Mouse (Mus musculus): ENCODE data around the gene Timm44. TPM values are rescaled to one million over a fixed set of nuclear protein-coding genes. Genes with fewer than 3 reads are reported as not detected.

Gene Timm44
- total RNA-seq, 2 experiments from 2014 or later, result 67.1 to 73.9 TPM

- no peak for DNase-seq (ENCODE audit: extremely low spot score in 1 of 2, low spot score in 2 of 2)
- intact Hi-C loops (cut with DNase I), result no loop called here
Observed at GRCm38 (mm10) chr8:4269609-4270008, 6.1 kb downstream of the Timm44 start.

DNA sequence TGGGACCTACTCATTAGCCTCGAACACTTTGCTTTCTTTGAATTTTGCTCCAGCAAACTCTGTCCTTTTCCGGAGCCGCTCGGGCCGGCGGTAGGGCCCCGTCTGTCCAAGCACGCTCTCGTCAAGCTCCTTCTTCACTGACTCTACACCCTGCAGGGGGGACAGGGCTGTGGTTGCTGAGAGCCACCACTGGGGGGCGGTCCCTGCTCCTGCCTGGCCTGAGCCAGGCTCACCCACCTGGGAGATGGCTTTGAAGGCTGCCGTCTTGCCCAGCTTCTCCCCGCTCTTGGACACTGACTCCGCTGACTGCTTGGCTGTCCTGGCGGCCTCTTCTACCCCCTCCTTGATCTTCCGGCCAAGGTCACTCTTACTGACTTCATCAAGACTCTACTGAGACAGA, 8.1 kb downstream of the Timm44 start:
- intact Hi-C loops (cut with DNase I), result no loop called here

DNA sequence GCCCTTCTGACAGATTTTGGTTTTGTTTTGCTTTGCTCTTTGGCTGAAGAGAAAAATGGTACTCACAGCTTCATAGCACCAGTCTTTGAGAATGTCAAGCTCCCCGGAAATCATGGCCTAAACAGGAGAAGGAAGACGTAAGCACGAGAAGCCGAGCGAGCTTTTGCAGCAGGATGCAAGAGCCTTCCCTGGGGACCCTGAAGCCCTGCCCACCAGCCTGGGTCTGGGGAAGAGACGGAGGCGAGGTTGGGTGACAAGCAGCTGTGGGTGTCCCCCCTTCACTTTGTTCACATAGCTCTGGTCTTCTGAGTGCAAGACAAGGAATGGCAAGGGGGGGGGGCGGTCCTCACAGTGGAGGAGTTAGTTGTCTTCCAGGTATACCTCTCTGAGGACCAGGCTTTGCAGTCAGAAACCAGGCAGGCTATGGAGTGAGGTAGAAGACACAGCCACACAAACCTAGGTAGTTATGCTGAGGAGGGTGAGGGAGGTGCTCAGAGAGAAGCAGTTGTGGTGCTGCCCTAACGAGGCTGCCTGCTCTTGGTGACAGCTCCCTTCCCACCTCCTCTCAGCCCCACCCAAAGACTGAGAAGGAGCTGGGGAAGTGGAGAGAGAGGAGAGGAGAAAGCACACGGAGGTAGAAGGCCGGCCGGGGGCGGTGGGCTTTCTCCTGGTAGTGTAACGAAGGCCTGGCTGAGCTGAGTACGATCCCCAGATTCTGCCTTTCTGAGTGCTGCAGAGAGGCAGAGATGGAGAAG, 10.4 kb downstream of the Timm44 start:
- peak in 1 of 2 experiments; percentile 61 for DNase-seq (ENCODE audit: extremely low spot score in 1 of 2, low spot score in 2 of 2)
- intact Hi-C loops (cut with DNase I), result no loop called here

More for the DNA sequence above, 8.1 kb downstream of the Timm44 start:
- DNase-seq (ENCODE audit: extremely low spot score in 1 of 2, low spot score in 2 of 2), result peak in 1 of 2 experiments; percentile 56

DNA sequence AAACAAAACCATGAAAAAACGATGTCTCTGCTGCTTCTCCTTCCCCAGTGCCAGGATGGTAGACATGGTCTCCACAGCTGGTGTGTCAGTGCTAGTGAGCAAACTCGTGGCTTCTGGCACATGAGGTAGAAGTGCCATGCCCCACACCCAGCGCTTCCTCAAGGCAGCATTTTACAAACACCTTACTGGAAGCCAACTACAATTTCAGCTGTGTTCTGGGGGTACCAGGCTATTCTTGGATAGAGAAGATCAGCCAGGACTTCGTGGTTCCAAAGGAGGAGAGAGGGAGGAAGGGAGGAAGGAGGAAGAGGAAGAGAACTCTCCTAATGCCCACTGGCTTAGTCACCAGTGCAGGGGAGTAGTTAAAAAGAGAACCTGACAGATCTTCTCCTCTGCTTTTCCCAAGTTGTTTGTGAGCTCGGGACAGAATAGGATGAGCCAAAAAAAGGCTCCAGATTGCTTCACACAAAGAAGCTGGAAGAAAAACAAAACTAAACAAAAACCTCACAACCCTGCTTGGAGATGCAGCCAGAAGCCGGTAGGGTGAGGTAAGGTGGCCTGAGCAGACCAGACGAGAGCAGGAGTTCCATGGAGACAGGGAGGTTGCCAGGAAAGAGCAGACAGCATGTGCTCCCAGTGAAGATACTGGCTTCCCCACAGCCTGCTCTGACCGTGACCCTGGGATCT, 12.5 kb downstream of the Timm44 start:
- intact Hi-C loops (cut with DNase I), result no loop called here
- no peak for DNase-seq (ENCODE audit: extremely low spot score in 1 of 2, low spot score in 2 of 2)

DNA sequence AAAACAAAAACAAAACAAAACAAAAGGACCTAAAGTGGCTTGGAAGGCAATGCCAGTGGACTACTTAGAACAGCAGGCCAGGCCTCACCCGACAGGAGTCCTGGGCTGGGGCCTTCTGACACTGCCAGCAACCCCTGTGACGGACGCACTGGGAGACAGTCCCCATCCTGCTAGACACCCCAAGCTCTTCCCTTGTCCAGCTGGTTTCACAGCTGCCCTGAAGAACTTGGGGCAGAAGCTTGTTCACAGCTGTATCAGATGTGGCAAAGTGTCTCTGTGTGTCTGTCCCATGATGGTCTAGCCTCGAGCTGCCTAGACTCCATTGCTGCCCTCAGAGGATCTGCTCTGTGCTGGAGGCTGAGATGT, 15.9 kb downstream of the Timm44 start:
- intact Hi-C loops (cut with DNase I), result loop anchor here (10.0 kb wide), 1 partner anchor 325 kb away; no protein-coding TSS in a partner anchor
- no peak for DNase-seq (ENCODE audit: extremely low spot score in 1 of 2, low spot score in 2 of 2)

GRCm38 (mm10) chr8:4259125-4259804, 16.4 kb downstream of the Timm44 start, which contains the start of gene Ctxn1:
Gene Ctxn1 (minus strand): TSS chr8:4259274.
- intact Hi-C loops (cut with DNase I), result loop anchor here (10.0 kb wide), 1 partner anchor 326 kb away; no protein-coding TSS in a partner anchor
- peak; percentile 90 to 98 for DNase-seq (ENCODE audit: extremely low spot score in 1 of 2, low spot score in 2 of 2)

DNA sequence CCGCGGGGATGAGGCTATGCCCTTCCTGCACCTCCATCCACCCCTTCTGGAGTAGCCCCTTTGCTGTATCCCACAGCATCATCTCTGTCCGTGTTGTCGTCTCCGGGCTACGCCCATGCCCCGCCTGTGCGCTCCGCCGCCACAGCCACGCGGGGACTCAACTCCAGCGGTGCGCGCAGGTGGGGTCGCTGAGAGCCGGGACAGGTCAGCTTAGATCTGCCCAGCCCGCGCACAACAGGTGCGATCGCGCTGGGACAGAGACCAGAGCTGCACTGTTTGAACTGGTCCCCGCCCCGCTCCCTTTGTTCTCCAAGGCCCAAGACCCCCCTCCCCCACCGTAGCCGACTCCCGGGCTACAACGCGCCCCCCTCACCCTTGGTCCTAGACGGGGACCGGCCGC, 17.0 kb downstream of the Timm44 start:
- intact Hi-C loops (cut with DNase I), result loop anchor here (10.0 kb wide), 1 partner anchor 326 kb away; no protein-coding TSS in a partner anchor
- peak in 1 of 2 experiments; percentile 85 for DNase-seq (ENCODE audit: extremely low spot score in 1 of 2, low spot score in 2 of 2)

- intact Hi-C loops (cut with DNase I), result loop anchor here (10.0 kb wide), 1 partner anchor 327 kb away; no protein-coding TSS in a partner anchor
- DNase-seq (ENCODE audit: extremely low spot score in 1 of 2, low spot score in 2 of 2), result peak; percentile 83 to 90
Observed at GRCm38 (mm10) chr8:4258233-4258632, 17.5 kb downstream of the Timm44 start.

- intact Hi-C loops (cut with DNase I), result loop anchor here (10.0 kb wide), 1 partner anchor 327 kb away; no protein-coding TSS in a partner anchor
Observed at GRCm38 (mm10) chr8:4257350-4257749, 18.4 kb downstream of the Timm44 start.

DNA sequence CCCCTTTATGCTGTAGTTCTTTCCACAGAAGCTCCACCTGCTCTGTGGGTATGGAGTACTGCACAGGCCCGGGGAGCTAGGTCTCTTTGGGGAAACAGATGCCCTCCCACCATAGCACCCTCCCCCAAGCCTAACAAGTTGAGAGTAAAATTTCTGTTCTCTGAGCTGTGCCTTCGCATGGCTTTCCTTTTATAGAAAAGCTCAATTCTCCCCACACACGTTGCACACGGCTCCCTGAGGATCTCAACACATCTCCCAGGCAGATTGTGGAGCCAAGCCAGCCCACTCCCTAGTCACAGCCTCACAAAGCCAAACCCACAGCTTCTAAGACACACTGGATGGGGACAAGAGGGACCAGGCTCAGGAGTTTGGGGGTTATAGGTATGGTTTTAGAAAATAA, 18.8 kb downstream of the Timm44 start:
- intact Hi-C loops (cut with DNase I), result loop anchor here (10.0 kb wide), 1 partner anchor 328 kb away; no protein-coding TSS in a partner anchor
- peak; percentile 81 to 85 for DNase-seq (ENCODE audit: extremely low spot score in 1 of 2, low spot score in 2 of 2)

More at GRCm38 (mm10) chr8:4257350-4257749, 18.4 kb downstream of the Timm44 start:
- no peak for DNase-seq (ENCODE audit: extremely low spot score in 1 of 2, low spot score in 2 of 2)

- intact Hi-C loops (cut with DNase I), result loop anchor here (10.0 kb wide), 1 partner anchor 329 kb away; no protein-coding TSS in a partner anchor
- peak in 1 of 2 experiments; percentile 27 for DNase-seq (ENCODE audit: extremely low spot score in 1 of 2, low spot score in 2 of 2)
Observed at GRCm38 (mm10) chr8:4255471-4255870, 20.2 kb downstream of the Timm44 start.

- intact Hi-C loops (cut with DNase I), result loop anchor here (5.0 to 10.0 kb wide), 2 partner anchors 68 to 331 kb away; no protein-coding TSS in a partner anchor
- DNase-seq (ENCODE audit: extremely low spot score in 1 of 2, low spot score in 2 of 2), result peak; percentile 74 to 86
Observed at GRCm38 (mm10) chr8:4254001-4254400, 21.7 kb downstream of the Timm44 start.

DNA sequence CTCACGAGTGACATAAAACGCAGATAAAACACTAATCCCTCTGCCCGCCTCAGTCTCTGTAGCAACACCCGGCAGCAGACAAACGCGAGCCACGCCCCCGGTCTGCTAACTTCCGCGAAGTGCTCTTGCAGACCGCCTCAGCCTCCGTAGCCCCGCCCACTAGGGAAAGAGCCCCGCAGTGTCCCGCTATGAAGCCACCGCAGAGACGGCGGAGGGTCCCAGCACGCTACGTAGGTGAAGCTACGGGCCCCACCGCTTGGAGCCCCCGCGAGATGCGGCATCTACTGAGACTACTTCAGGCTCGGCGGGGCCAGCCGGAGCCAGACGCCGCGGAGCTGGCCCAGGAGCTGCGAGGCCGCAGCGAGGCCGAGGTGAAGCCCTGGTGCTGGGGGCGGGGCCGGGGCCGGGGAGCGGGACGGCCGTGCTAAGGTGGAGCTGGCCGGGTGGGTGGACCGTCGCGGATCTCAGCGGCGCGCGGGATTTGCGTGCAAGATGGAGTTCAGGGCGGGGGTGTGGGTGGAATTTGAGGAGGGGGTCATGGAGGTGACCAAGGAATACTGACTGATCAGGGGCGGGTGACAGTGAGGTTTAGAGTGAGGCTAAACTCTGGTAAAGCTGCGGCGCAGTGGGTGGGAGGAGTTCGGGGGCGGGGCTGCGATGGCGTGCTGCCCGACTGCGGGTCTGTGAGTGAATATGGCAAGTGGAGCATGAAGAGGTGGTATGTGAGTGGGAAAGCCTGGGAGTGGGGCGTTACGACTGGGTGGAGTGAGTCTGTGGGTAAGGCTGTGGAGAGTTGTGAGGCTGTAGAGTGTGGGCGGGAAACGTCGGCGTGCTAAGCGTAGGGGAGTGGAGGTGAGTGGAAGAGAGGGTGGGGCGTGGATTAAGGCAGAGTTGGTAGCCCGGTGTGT, 22.5 kb downstream of the Timm44 start, which contains the start of gene Snapc2:
Snapc2 (plus strand) TSS at position 147 of the 908 bp plus-strand sequence.
- peak; percentile 91 to 99 for DNase-seq (ENCODE audit: extremely low spot score in 1 of 2, low spot score in 2 of 2)
- intact Hi-C loops (cut with DNase I), result loop anchor here (5.0 to 10.0 kb wide), 2 partner anchors 69 to 332 kb away; no protein-coding TSS in a partner anchor

- intact Hi-C loops (cut with DNase I), result loop anchor here (5.0 to 10.0 kb wide), 2 partner anchors 70 to 333 kb away; no protein-coding TSS in a partner anchor
- no peak for DNase-seq (ENCODE audit: extremely low spot score in 1 of 2, low spot score in 2 of 2)
Observed at GRCm38 (mm10) chr8:4252116-4252760, 23.5 kb downstream of the Timm44 start.

GRCm38 (mm10) chr8:4250306-4250970, 25.3 kb downstream of the Timm44 start:
- intact Hi-C loops (cut with DNase I), result loop anchor here (5.0 to 10.0 kb wide), 2 partner anchors 72 to 334 kb away; no protein-coding TSS in a partner anchor
- peak; percentile 81 to 92 for DNase-seq (ENCODE audit: extremely low spot score in 1 of 2, low spot score in 2 of 2)

DNA sequence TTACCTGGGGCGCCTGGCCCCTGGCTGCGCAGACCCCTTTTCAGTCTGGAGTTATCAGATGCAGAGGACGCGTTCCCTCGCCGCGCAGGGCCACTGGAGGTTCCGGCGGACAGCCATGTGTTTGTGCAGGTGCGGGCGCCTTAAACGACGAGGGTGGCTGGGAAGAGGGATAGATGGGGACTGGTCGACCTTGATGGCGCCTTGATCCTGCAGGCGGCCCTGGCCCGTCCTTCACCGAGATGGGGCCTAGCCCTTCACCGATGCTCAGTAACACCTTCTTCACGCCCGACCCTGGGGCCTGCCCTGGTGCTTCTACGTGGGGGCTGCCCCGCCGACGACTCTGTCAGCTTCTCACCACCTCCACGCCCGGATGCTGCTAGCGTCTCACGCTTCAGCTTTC, 26.5 kb downstream of the Timm44 start:
- intact Hi-C loops (cut with DNase I), result no loop called here
- DNase-seq (ENCODE audit: extremely low spot score in 1 of 2, low spot score in 2 of 2), result no peak

All from left cerebral cortex, postnatal 10 days (tissue).